Mouse (Mus musculus): ENCODE results near the gene Kmt2c.
"Not testable (repeated sequence)": the region's sequence is repeated elsewhere in the genome, so short reads cannot be mapped to it uniquely, and the experiment has no call there.

The Kmt2c gene

GRCm38 (mm10) chr5:25245806-25246472 lies 252.6 kb downstream of the Kmt2c start:
- no peak for DNase-seq (ENCODE audit: extremely low read depth, low read depth, low spot score)

DNA sequence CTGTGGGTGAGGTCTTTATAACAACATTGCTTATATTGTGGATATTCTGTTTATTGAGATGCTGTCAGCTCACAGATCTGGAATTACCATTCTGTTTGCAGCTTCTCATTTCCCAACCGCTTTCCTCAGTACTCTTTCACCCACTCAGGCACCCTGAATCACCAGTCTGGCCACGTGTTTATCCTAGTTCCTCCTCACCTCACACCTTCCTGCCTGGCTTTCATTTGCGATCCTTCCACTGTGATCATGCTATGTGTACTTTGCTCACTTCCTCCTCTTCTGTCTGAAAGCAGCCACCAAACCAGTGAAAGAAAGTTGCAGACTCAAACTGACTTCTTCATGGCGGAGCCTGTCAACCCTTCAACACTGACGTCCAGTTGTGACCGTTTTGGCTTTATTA lies 255.5 kb downstream of the Kmt2c start:
- no peak for DNase-seq (ENCODE audit: extremely low read depth, low read depth, low spot score)

DNA sequence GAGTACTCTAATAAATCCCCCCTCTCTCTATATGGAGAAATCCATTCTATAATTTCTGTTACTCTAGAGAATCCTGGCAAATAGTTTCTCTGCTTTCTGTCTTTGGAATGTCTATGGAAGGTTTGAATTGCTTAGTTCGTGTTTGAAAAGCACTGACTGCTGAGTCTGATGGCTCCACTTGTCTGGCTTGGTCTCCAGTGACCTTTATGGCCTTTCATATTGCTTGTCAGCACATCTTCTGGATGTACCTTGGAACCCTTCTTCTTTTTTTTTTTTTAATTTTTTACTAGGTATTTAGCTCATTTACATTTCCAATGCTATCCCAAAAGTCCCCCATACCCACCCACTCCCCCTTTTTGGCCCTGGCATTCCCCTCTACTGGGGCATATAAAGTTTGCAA lies 274.2 kb downstream of the Kmt2c start:
- DNase-seq (ENCODE audit: extremely low read depth, low read depth, low spot score) = not testable (repeated sequence)

DNA sequence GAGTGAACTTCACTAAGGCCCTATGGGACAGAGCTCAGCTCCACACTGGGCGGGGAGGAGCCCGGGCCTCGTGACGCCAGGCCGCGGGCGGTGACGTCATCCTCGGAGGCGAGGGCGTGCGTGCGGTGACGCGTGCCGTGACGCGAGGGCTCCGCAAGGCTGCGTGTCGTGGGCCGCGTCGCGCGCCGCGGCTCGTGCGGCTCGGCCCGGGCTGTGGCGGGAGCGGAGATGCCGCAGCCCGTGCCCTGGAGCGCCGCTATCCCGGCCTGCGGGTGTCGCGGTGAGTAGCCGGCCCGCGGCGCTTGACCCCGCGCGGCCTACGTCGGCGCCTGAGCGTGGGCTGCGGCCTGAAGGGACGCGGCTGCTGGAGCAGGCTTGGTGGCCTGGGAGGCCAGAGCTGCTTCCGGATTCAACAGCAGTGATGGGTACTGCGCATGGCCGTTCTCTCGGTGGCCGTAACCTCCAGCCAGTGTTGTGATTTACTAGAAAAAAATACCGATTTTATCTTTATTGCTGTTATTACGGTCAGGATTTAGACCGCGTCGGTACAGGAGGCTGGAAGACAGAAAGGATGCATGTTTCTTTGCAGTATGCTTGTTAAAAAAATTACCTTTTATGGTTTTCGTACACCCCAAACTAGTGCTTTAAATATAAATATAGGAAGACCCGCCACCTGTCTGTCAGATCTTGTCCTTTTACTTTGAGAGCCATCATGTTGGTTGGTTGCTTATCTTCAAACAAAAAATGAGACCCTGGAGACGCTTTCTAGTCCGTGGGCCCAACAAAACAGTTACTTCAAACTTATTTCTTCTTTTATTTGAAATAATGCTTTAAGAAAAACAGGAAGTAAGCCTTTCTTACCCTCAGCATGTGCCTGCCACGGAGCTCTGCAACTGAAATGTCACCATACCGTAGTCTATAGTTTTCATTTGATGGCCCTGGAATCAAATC lies 275.6 kb downstream of the Kmt2c start, which contains the start of gene E130116L18Rik:
TSS of gene E130116L18Rik (minus strand) at position 402 of the 951 bp plus-strand sequence.
- no peak for DNase-seq (ENCODE audit: extremely low read depth, low read depth, low spot score)

All from fat pad, adult 2 months (tissue).